Mouse (Mus musculus) liver, embryonic 12.5 days (tissue): Measurements from ENCODE around the gene Olfr1226. TPM values are rescaled to one million over a fixed set of nuclear protein-coding genes. Genes with fewer than 3 reads are reported as not detected.
"Not testable (repeated sequence)": the region's sequence is repeated elsewhere in the genome, so short reads cannot be mapped to it uniquely, and the experiment has no call there.

ENCODE experiments used
- ATAC-seq: fragments of 200-750 bp; cut with Nextera tagmentation; 2 replicates; pipeline ENCODE4 v1.8.0; 2017; ENCODE audit warnings: moderate number of reproducible peaks, mild to moderate bottlenecking, moderate library complexity
- H3K27ac ChIP-seq: fragments of 300-500 bp; sonication (generic); 2 replicates; pipeline ENCODE4 v1.5.1; 2016; ENCODE audit warnings: mild to moderate bottlenecking
- H3K27me3 ChIP-seq: fragments of 300-500 bp; sonication (generic); replicated peaks from 2 replicates; pipeline ENCODE4 v1.6.1; 2016; ENCODE audit warnings: mild to moderate bottlenecking, moderate library complexity
- H3K36me3 ChIP-seq: fragments of 300-500 bp; sonication (generic); 2 replicates; pipeline ENCODE4 v1.6.1; 2016; ENCODE audit warnings: mild to moderate bottlenecking, moderate library complexity
- H3K4me1 ChIP-seq: fragments of 300-500 bp; sonication (generic); 2 replicates; pipeline ENCODE4 v1.6.1; 2016
- H3K4me2 ChIP-seq: fragments of 300-500 bp; sonication (generic); 2 replicates; pipeline ENCODE4 v1.6.1; 2016; ENCODE audit warnings: mild to moderate bottlenecking, moderate library complexity
- H3K4me3 ChIP-seq: fragments of 300-500 bp; sonication (generic); 2 replicates; pipeline ENCODE4 v1.5.1; 2016; ENCODE audit warnings: mild to moderate bottlenecking, moderate library complexity
- H3K9ac ChIP-seq: fragments of 300-500 bp; sonication (generic); 2 replicates; pipeline ENCODE4 v1.6.1; 2016; ENCODE audit warnings: mild to moderate bottlenecking, moderate library complexity
- H3K9me3 ChIP-seq: fragments of 300-500 bp; sonication (generic); replicated peaks from 2 replicates; pipeline ENCODE4 v1.6.1; 2016; ENCODE audit warnings: mild to moderate bottlenecking, moderate library complexity
- WGBS: fragments of 180-500 bp; shearing (Covaris S2); methylation state at CpG from one replicate; pipeline ENCODE4 v1.1.7; 2016; ENCODE audit not compliant: insufficient replicate concordance; 5-methylcytosine and 5-hydroxymethylcytosine counted together
- polyA plus RNA-seq: library from polyadenylated mRNA; unstranded; fragments of >200 nt; fragmentation: Nextera tagmentation; extraction: Ambion mirVana; gene quantifications from 2 replicates; pipeline ENCODE4 v1.2.1, GENCODE M21; 2016

The Olfr1226 gene
- not detected in 2 replicates for polyA plus RNA-seq

GRCm38 (mm10) chr2:89199948-89200347, at the start of gene Olfr1226:
Gene Olfr1226, minus strand, starts transcription at chr2:89200048.
- Histone ChIP-seq H3K9ac (no peak within 1 kb of the TSS), H3K36me3 (no peaks in the 10 kb centered on the region), H3K27ac (no peak within 1 kb of the TSS), H3K9me3 (no peaks in the 10 kb centered on the region), H3K4me1 (no peaks in the 10 kb centered on the region), H3K27me3 (no peaks in the 10 kb centered on the region), H3K4me3 (no peak within 1 kb of the TSS), H3K4me2 (no peak within 1 kb of the TSS)
- WGBS, result 46% methylated on average over 2 of the region's 2 CpGs
- no peak for ATAC-seq

GRCm38 (mm10) chr2:89196325-89196982, 3.4 kb downstream of the Olfr1226 start:
- Histone ChIP-seq H3K9me3 (no peaks in the 10 kb centered on the region), H3K9ac (no peak overlapping the region), H3K27ac (no peak overlapping the region), H3K27me3 (no peaks in the 10 kb centered on the region), H3K36me3 (no peaks in the 10 kb centered on the region), H3K4me3 (no peak overlapping the region), H3K4me2 (no peak overlapping the region), H3K4me1 (no peaks in the 10 kb centered on the region)
- 23% methylated on average over 3 of the region's 3 CpGs for WGBS
- ATAC-seq, result no peak

DNA sequence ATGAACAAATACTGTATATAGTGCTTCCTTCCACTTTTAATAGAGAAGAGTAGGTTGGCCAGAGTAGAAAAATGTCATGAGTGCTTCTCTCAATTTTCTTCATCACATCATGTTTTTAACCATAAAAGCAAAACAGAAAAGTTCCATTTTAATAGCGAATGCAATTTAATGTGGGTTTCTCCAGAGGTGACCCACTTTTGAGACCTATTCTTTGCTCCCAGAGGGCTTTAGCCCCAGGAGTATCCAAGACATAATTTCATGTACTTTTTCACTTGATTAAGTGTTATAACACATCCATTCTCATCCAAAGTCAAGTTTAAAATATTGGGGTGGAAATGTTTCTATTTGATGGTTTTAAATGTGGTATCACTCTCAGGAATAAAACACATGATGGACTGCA, 25.3 kb downstream of the Olfr1226 start, which contains the start of gene Olfr1225:
Olfr1225 (minus strand) TSS at position 101 of the 400 bp plus-strand sequence.
- Histone ChIP-seq H3K4me3 (no peak within 1 kb of the TSS), H3K9me3 (no peaks in the 10 kb centered on the region), H3K4me1 (no peaks in the 10 kb centered on the region), H3K27ac (no peak within 1 kb of the TSS), H3K9ac (no peak within 1 kb of the TSS), H3K4me2 (no peak within 1 kb of the TSS), H3K36me3 (no peaks in the 10 kb centered on the region), H3K27me3 (no peaks in the 10 kb centered on the region)
- ATAC-seq, result no peak
- WGBS, result 68% methylated on average over 1 of the region's 1 CpGs

- H3K9me3 ChIP-seq, H3K36me3 ChIP-seq, ATAC-seq, H3K9ac ChIP-seq, H3K4me1 ChIP-seq, H3K27ac ChIP-seq, H3K27me3 ChIP-seq, H3K4me2 ChIP-seq, H3K4me3 ChIP-seq: not testable (repeated sequence)
- WGBS, result 66% methylated on average over 4 of the region's 4 CpGs
Measured at GRCm38 (mm10) chr2:89164711-89165110, 35.1 kb downstream of the Olfr1226 start.

DNA sequence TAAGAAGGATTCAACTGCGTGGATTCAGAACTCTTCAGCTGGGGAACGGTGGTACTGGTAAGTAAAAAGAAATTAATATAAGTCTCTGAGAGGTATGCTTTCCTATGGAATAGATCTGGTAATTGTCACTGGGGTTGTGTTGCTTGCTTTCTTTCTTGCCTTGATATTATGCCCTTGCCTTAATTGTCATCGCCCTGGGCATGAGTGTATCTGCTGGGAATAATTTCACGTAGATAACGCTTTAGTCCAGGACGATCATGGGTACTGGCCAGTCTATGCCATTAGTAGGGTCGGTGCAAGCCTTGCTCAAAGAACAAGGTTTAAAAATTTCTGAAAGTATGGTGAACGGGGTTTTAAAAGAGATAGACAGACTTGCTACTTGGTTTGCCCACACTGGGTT, 35.9 kb downstream of the Olfr1226 start, which contains the start of gene Olfr1224-ps1:
Olfr1224-ps1 (minus strand) TSS at position 101 of the 400 bp plus-strand sequence.
- not testable (repeated sequence) for H3K4me1 ChIP-seq, H3K27ac ChIP-seq, H3K9me3 ChIP-seq, ATAC-seq, H3K9ac ChIP-seq, H3K4me2 ChIP-seq, H3K36me3 ChIP-seq, H3K27me3 ChIP-seq, H3K4me3 ChIP-seq
- WGBS, result 83% methylated on average over 8 of the region's 8 CpGs

DNA sequence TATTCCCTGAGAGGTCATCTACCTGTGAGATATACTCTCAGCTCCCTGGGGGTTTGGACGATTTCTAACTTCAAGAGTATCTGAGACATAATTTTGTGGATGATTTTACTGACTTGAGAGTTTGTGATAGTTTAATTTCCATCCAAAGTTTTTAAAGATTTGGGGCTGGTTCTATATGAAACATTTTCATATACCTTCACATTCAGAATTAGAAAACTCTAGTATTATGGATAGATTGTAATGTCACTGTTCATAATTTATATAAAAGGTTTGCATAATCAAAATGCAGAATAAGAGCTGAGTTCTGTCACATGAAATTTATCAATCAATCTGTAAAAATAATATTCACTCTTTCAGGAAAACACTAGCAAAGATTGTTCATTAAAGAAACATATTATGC, 48.4 kb downstream of the Olfr1226 start, which contains the start of gene Olfr1223:
Olfr1223 (minus strand) TSS at position 101 of the 400 bp plus-strand sequence.
- Histone ChIP-seq H3K36me3 (no peaks in the 10 kb centered on the region), H3K27me3 (no peaks in the 10 kb centered on the region), H3K27ac (no peak within 1 kb of the TSS), H3K4me3 (no peak within 1 kb of the TSS), H3K4me1 (no peaks in the 10 kb centered on the region), H3K9me3 (no peaks in the 10 kb centered on the region), H3K4me2 (no peak within 1 kb of the TSS), H3K9ac (no peak within 1 kb of the TSS)
- WGBS, result 44% methylated on average over 1 of the region's 1 CpGs
- no peak for ATAC-seq

Other genes with a start within 250 kb of the Olfr1226 start
- gene Olfr1212, start 246.1 kb downstream of the Olfr1226 start, polyA plus RNA-seq, result not detected in 2 replicates
- gene Gm13762, start 219.8 kb downstream of the Olfr1226 start, polyA plus RNA-seq, result not detected in 2 replicates
- gene Olfr1214, start 207.4 kb downstream of the Olfr1226 start, polyA plus RNA-seq, result not detected in 2 replicates
- gene Olfr1215, start 193.1 kb downstream of the Olfr1226 start, polyA plus RNA-seq, result not detected in 2 replicates
- gene Olfr1216, start 181.7 kb downstream of the Olfr1226 start, polyA plus RNA-seq, result not detected in 2 replicates
- gene Olfr1217, start 168.0 kb downstream of the Olfr1226 start, polyA plus RNA-seq, result not detected in 2 replicates
- gene Olfr1218, start 138.9 kb downstream of the Olfr1226 start, polyA plus RNA-seq, result not detected in 2 replicates
- gene Olfr1219, start 116.5 kb downstream of the Olfr1226 start, polyA plus RNA-seq, result not detected in 2 replicates
- not detected in 2 replicates for gene Olfr1220, start 93.2 kb downstream of the Olfr1226 start, polyA plus RNA-seq
- gene Olfr1221, start 82.8 kb downstream of the Olfr1226 start, polyA plus RNA-seq, result not detected in 2 replicates
- gene Olfr1222, start 67.0 kb downstream of the Olfr1226 start, polyA plus RNA-seq, result not detected in 2 replicates
- gene Olfr1223, start 48.5 kb downstream of the Olfr1226 start, polyA plus RNA-seq, result not detected in 2 replicates
- gene Olfr1224-ps1, start 36.0 kb downstream of the Olfr1226 start, polyA plus RNA-seq, result not detected in 2 replicates
- not detected in 2 replicates for gene Olfr1225, start 25.4 kb downstream of the Olfr1226 start, polyA plus RNA-seq
- not detected in 2 replicates for gene Olfr1228, start 54.0 kb upstream of the Olfr1226 start, polyA plus RNA-seq
- not detected in 2 replicates for gene Olfr1229, start 88.0 kb upstream of the Olfr1226 start, polyA plus RNA-seq
- not detected in 2 replicates for gene Olfr1230, start 97.2 kb upstream of the Olfr1226 start, polyA plus RNA-seq
- gene Olfr1231, start 107.0 kb upstream of the Olfr1226 start, polyA plus RNA-seq, result not detected in 2 replicates
- gene Olfr1232, start 129.6 kb upstream of the Olfr1226 start, polyA plus RNA-seq, result not detected in 2 replicates
- not detected in 2 replicates for gene Olfr1233, start 142.3 kb upstream of the Olfr1226 start, polyA plus RNA-seq
- not detected in 2 replicates for gene Olfr1234, start 164.8 kb upstream of the Olfr1226 start, polyA plus RNA-seq
- gene Olfr1238, start 209.6 kb upstream of the Olfr1226 start, polyA plus RNA-seq, result not detected in 2 replicates
- not detected in 2 replicates for gene Olfr1239, start 220.4 kb upstream of the Olfr1226 start, polyA plus RNA-seq
- not detected in 2 replicates for gene Olfr1240, start 243.0 kb upstream of the Olfr1226 start, polyA plus RNA-seq